Mouse (Mus musculus) midbrain, embryonic 14.5 days (tissue): Measurements from ENCODE around the gene Zfp951. TPM values are rescaled to one million over a fixed set of nuclear protein-coding genes. Genes with fewer than 3 reads are reported as not detected.

Experiments used
- polyA plus RNA-seq: library from polyadenylated mRNA; unstranded; fragments of >200 nt; fragmentation: Nextera tagmentation; extraction: Ambion mirVana; gene quantifications from 2 replicates; pipeline ENCODE4 v1.2.1, GENCODE M21; 2014

Gene Zfp951
- polyA plus RNA-seq, 1 experiment from 2014 or later: 3.3 TPM

Other genes starting within 250 kb of the Zfp951 start
- gene Abcg3, start 122.6 kb upstream of the Zfp951 start, polyA plus RNA-seq: 0.11 and 0.53 TPM in 2 replicates